Mouse (Mus musculus): ENCODE results near the gene Gm28047. TPM values are rescaled to one million over a fixed set of nuclear protein-coding genes. Genes with fewer than 3 reads are reported as not detected.

The Gm28047 gene
- polyA plus RNA-seq, 1 experiment from 2014 or later, result not detected

MicroRNAs encoded within 50 kb of the gene (microRNA counts, 519-probe panel; counts per million panel counts)
- 1,618 counts per million, percentile 17 among the panel's probes with 10 or more counts for microRNA mmu-miR-688

Small RNAs within 50 kb of the gene (microRNA-seq; reads per million reads assigned to microRNA genes)
- 0.91 reads per million for gene Mir688

Other genes starting within 250 kb of the Gm28047 start
- gene Sp1, start 218.9 kb downstream of the Gm28047 start, polyA plus RNA-seq (2015; fragmentation: Nextera tagmentation; extraction: Ambion mirVana), result 6.8 and 7.2 TPM in 2 replicates
- 0.75 and 0.88 TPM in 2 replicates for gene Amhr2, start 179.7 kb downstream of the Gm28047 start, polyA plus RNA-seq (2015; fragmentation: Nextera tagmentation; extraction: Ambion mirVana)
- gene Prr13, start 166.0 kb downstream of the Gm28047 start, polyA plus RNA-seq (2015; fragmentation: Nextera tagmentation; extraction: Ambion mirVana), result 173 and 182 TPM in 2 replicates
- gene Pcbp2, start 154.5 kb downstream of the Gm28047 start, polyA plus RNA-seq (2015; fragmentation: Nextera tagmentation; extraction: Ambion mirVana), result 138 and 152 TPM in 2 replicates
- gene Gm10337, start 121.3 kb downstream of the Gm28047 start, polyA plus RNA-seq (2015; fragmentation: Nextera tagmentation; extraction: Ambion mirVana), result 5.5 TPM in 1 of 2 replicates, not detected in the other
- gene Map3k12, start 108.0 kb downstream of the Gm28047 start, polyA plus RNA-seq (2015; fragmentation: Nextera tagmentation; extraction: Ambion mirVana), result 9.2 TPM in 2 replicates
- 91.3 and 105 TPM in 2 replicates for gene Tarbp2, start 106.9 kb downstream of the Gm28047 start, polyA plus RNA-seq (2015; fragmentation: Nextera tagmentation; extraction: Ambion mirVana)
- 1.8 and 1.9 TPM in 2 replicates for gene Npff, start 100.1 kb downstream of the Gm28047 start, polyA plus RNA-seq (2015; fragmentation: Nextera tagmentation; extraction: Ambion mirVana)
- gene Atf7, start 397 bp upstream of the Gm28047 start, polyA plus RNA-seq (2015; fragmentation: Nextera tagmentation; extraction: Ambion mirVana), result 21.9 and 22.5 TPM in 2 replicates
- 55.5 and 77.3 TPM in 2 replicates for gene Atp5g2, start 47.3 kb upstream of the Gm28047 start, polyA plus RNA-seq (2015; fragmentation: Nextera tagmentation; extraction: Ambion mirVana)
- gene Calcoco1, start 97.1 kb upstream of the Gm28047 start, polyA plus RNA-seq (2015; fragmentation: Nextera tagmentation; extraction: Ambion mirVana), result 26.5 and 27.0 TPM in 2 replicates

All from intestine, embryonic 16.5 days (tissue).